Mouse (Mus musculus) adrenal gland, postnatal 25 days (tissue): ENCODE data around the gene Tcf15. TPM values are rescaled to one million over a fixed set of nuclear protein-coding genes. Genes with fewer than 3 reads are reported as not detected.

Source experiments
- DNase-seq: peaks from one replicate; pipeline ENCODE4 v3.0.0; 2021; ENCODE audit warnings: mixed read lengths
- long read RNA-seq: library from polyadenylated mRNA; stranded (forward); transcript quantifications from one replicate; pipeline ENCODE4 v2.0.0, GENCODE M21; 2021
- total RNA-seq: library from RNA; stranded (reverse); gene quantifications from 2 replicates; pipeline ENCODE4 v1.2.3, GENCODE M21; 2021

The Tcf15 gene
- 3.6 and 5.0 TPM in 2 replicates for total RNA-seq
- long read RNA-seq, transcript Tcf15-201 (2 exons, 980 nt) = major isoform, 8 of 10 reads
- long read RNA-seq, partial matches to known transcripts = 1 of 10 reads
- long read RNA-seq, other reads (novel, unspliced or antisense) = 1 of 10 reads

DNA sequence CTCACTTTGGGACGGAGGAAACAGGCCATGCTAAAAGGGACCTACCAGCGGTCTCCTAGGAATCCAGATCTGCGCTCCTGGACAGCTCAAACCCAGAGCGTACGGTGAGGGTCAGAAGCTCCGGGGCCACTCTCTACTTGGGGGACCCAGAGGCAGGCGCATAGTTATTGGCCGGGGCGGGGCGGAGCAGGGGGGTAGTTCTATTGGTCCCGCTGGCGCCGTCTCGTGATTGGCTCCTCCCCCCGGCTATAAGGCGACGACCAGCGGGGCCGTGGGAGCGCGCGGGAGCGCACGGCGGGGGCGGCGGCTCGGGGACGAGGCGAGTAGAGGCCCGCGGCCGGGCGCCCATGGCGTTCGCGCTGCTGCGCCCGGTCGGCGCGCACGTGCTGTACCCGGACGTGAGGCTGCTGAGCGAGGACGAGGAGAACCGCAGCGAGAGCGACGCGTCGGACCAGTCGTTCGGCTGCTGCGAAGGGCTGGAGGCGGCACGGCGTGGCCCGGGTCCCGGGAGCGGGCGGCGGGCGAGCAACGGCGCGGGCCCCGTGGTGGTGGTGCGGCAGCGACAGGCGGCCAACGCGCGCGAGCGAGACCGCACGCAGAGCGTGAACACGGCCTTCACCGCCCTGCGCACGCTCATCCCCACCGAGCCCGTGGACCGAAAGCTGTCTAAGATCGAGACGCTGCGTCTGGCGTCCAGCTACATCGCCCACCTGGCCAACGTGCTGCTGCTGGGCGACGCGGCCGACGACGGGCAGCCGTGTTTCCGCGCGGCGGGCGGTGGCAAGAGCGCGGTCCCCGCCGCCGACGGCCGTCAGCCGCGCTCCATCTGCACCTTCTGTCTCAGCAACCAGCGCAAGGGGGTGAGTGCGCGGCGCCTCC lies at the start of gene Tcf15:
Gene Tcf15 (plus strand): TSS at position 283 of the 879 bp plus-strand sequence.
- peak; percentile 79 for DNase-seq

DNA sequence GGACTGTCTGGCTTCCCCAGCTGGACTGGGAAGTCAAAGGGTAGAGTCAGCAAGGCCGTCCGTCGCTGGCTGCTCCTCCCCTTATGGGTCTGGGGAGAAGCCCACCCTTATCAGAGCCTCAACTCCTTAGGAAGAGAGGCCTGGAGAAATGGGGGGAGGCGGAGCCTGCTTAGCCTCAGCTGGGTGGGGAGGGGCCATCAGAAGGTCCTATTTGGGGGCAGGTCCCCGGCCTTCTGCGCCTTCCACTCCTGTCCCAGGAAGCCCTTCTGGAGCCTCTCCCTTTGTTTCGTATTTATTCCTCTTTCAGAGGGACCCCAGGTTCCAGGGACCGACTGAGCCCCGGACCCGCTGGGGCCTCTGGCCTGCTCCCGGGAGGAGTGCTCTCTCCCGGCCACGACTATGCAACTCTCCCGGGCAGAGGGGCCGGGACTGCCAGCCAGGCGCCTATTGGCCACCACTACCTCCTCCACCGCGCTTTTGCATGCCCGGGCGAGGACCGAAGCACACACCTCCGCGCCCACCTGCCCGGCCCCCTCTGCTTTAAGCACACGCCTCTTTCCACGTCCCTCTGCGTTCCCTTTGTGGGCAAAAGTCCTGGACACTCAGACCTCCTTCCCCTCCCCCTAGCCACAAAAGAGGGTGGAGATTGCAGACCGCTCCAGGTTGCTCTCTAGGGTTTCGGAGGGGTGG lies 48.4 kb upstream of the Tcf15 start:
- DNase-seq = no peak

DNA sequence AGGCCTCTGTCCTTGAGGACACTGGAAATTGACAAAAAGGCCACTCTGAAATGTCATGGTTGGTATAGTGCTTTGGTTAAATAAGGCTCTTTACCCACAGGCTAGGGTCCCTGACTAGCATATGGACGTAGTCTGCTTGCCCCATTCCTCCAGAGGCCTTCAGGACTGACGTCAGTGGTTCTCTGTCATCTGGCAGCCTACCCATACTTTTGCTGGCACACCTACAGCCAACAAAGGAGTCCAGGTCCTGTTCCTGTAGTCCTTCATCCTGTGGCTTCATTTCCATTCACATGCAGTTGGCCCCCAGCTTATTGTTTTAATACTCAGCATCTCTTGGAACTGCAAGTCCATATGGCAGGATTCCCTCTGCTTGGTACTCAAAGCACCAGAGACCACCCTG lies 46.4 kb upstream of the Tcf15 start:
- no peak for DNase-seq

DNA sequence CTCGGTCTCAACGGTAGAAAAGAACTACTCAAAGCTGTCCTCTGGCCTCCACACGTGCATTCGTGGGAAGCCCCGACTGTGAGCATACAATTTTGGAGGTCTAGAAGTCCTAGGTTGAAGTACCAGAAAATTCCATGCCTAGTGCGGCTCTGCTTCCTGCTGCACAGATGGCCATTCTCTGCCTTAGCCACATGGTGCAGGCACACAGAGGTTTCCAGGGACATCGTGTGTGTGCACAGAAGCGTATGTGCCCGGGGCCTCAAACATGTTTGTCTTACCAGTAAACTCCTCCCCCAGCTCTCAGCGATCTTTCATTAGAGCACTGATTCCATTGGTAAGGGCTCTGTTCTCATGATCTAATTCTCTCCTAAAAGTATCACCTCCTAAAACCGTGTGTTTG lies 45.4 kb upstream of the Tcf15 start:
- no peak for DNase-seq

DNA sequence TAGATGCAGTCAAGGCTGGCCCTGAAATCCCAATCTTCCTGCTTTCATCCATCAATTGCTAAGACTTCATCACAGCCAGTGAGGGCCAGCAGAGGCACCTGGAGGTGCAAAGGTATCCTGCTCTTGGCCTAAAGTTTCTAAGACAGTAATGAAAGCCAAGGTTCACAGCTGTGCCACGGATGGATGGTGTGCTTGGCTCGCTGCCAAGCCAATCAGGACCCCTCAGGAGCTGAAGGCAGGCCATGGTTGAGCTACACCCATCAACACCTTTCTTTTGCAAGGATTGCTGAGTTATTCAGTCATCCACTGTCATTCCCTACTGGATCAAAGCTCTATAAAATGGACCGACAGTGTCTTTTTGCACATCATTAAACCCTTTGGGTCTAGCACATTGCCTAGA lies 43.8 kb upstream of the Tcf15 start:
- no peak for DNase-seq

DNA sequence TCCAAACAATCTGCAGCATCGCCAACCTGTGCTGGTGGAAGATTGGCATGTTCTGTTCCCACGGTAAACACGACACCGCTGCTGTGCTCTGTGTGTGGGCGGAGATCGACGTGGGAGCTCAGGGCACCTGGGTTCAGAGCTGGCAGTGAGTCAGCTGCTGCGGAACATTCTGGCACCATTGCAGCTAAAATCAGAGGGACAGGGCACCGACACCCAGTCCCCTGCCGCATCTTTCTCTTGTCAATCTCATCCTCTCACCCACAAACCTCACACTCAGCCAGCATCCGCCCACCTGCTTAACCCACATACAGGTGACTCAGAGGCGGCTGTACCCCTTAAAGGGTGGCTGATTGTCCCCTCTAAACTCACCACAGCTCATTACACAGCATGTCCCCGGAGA lies 41.6 kb upstream of the Tcf15 start:
- DNase-seq = no peak

DNA sequence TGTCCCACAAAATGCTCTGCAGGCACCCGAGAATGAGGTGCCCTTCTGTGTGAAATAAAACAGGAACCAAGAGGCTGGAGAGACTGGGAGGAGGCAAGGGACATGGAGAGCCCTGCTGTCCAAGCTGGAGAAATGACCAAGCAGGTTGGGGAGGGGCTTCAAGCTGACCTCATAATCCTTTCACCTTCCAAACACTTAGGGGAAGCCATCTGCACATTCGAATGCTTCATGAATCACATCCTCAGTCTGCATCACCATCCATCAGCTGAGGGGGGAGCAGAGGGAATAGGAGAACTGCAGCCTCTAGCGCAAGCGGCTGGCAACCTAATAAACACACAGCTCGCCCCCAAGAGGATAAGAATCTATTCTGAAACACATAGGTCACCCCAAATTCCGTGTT lies 41.0 kb upstream of the Tcf15 start:
- DNase-seq = no peak

DNA sequence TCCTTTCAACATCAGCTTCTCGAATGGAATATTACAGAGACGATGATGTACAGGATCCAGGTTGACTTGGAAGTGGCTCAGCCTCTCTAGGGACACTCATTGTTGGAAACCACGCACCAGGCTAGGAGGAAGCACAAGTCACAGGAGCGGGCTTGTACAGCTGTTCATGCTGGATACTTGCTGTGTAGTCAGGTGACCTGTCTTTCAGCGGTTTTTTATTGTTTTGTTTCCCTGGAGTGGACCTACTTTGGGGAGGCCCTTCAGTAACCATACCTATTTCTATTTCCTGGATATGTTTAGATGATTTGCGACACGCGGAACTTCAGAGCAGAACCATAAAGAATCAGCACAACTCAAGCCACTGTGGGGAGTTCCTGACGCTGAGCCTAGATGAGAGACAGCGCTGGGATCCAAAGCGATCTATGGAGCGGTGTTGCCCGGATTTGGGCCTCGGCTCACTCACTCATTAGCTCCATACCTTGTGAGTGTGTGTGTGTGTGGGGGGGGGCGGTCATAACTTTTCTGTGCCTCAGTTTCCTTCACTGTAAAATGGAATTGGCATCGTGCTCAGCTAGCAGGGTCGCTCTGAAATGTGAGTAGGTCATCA lies 38.5 kb upstream of the Tcf15 start:
- no peak for DNase-seq

DNA sequence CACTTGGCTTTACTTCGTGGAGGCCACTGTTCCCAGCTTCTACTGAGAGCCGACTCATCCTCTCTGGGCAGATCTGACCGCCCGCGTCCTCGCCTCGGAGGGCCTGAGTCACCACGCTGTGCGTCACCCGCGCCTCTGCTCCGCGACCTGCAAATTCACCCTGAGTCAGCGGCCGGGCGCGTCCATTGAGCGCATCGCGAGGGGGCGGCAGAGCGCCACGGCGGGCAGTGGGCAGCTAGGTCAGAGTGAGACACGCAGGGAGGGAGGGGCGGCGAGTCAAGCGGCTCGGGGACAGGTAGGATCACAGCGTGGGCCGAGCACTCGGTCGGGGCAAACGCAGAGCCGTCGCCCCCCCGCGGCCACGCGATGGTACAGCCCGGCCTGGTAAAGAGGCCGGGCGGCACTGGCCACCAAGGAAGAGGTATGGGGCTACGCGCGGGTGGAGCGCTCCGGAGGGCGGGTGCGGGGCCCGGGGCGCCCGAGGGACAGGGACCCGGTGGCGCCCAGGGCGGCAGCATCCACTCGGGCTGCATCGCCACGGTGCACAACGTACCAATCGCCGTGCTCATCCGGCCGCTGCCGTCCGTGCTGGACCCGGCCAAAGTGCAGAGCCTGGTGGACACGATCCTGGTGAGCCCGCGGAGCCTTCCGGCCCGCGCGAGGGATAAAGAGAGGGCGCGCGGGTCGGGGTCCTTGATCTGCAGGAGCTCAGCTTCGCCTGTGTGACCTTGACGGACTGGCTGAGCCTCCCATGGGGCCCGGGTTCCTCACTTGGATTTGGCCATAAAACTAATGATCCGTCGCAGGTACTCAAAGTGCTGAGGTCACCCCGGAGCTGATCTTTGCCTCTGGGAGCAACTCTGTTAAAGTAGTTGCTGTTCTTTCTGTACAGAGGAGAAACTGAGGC lies 37.8 kb upstream of the Tcf15 start, which contains the start of gene Srxn1:
Gene Srxn1 (plus strand): TSS at position 199 of the 907 bp plus-strand sequence.
- peak; percentile 95 for DNase-seq

DNA sequence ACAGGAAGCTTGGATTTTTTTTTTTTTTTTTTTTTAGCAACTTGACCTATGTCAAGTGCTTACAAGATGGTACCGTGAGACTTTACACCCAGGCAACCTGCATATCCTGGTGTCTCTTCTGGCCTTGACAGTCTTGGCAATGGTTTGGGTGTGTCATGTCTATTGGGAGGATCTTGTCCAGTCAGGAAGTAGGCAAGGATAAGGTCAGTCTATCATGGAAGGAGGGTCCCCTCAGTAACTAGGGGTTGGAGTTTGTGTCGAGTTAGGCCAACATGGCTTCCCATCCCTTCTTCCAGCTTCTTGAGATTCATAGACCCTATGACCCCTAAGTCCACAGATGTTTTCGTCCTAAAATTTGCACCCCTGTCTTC lies 37.2 kb upstream of the Tcf15 start:
- DNase-seq = no peak

DNA sequence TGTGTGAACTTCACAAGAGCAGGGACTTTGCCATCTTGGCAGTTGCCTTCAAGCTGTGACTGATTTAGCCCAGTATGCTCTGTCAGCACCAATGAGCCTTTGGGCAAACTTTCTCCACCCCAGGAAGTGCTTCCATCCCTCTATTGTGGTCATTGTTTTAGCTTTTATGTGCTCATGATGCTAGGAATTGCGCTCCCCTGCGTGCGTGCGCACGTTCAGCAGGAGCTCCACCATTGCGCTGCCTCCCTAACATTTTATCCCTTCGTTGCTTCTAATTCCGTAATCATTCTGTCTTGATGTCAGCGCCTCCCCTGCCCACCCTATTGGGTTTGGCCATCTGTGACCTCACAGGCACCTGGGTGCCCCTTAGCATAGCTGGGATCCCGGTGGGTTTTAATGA lies 36.8 kb upstream of the Tcf15 start:
- DNase-seq = no peak

DNA sequence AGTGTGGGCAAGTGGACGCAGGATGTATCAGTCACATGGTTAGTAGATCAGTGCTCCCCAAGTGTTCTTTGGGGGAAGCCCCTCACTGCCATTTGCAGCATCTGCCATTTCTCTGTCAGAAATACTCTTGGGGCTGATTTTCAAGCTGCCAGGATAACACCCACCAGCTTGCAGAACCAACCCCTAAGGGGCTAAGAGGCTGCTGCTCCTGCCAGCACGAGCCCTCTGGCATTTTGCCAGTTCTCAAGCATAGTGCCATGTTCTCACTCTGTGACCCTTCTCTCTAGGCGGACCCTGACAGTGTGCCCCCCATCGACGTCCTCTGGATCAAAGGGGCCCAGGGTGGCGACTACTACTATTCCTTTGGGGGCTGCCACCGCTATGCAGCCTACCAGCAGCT lies 34.7 kb upstream of the Tcf15 start:
- DNase-seq = no peak

DNA sequence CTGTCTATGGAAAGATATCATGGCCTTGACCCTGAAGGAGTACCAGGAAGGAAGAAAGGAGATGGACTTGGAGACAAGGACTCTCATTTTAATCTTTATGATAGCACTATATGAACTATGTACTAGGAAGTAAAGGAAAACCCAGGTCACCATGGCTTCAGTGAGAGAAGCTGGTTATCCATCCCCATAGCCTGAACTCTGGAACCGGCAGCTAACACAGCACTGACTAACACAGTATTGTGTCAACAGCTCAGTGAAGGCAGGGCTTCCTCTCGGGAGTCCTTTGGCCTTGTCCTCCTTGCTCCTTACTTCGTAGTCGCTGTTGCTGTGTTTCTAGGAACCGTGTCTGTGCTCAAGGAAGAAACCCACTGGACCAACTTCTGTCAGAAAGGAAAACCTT lies 34.0 kb upstream of the Tcf15 start:
- no peak for DNase-seq

DNA sequence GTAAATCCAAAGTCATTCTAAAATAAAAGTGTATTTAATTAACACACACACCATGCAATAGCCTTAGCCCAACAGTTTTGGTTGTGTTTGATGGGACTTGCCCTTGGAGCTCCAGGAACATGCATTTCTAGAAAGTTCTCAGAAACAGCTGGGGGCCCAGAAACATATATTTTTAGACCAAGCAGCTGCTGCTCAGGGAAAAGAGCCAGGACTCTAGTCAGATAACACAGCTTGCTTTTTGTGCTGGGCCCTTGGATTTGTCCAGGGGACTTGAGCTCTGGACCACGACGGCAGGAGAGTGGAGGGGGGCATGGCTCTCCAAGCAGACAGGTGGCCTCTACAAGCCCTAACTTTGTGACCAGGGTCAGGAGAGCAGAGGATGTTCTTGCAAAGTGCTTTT lies 32.0 kb upstream of the Tcf15 start:
- DNase-seq = no peak

DNA sequence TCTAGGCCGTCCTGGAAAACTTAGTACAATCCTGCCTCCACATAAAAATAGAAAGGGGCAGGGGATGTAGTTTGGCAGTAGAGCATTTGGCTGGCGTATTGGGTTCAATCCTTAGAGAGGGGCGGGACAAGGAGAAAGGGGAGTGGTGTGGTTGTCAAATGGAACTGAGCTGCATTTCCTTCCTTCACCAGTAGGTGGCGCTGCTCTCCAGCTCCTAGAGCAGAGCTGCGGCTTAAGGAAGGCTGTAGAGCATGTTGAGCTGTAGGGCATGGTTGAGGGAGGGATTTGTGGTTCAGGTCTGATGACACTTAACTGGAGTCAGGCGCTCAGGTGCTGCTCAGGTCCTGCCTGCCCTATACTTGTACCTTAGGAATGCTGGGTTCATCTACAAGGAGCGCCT lies 31.4 kb upstream of the Tcf15 start:
- peak; percentile 89 for DNase-seq

DNA sequence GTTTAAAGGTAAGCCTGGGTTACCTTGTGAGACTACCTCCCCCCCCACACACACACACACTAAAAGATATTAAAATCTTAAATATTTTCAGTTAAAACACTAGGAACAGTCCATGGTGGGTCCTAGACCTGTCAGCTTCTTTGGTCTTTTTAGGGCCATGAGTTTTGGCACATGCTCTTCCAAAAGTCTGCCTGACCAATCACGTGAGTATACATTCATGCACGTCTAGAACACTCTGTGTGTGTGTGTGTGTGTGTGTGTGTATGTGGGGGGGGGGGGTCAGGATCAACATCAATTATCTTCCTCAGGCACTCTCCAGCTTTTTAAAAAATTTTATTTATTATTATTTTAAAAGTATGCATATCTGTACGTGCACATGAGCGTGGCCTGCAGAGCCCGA lies 30.9 kb upstream of the Tcf15 start:
- DNase-seq = no peak

DNA sequence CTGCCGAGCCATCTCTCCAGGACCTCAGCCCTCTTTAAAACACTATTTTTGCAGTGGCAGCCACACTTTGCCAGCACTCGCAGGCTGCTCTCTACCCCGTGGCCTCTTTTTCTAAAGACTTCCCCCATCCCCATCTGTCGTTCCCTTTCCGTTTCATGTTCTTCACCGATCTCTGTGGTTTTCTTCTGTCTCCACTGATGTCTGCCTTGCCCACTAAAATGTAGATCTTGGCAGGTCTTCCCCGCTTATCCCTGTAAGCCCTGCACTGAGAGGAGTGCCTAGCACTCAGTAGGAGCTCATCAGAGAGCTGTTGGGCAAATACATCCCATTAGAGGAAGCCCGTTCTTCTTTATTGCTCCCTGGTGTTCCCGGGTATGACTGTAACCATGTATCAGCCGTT lies 30.4 kb upstream of the Tcf15 start:
- no peak for DNase-seq

DNA sequence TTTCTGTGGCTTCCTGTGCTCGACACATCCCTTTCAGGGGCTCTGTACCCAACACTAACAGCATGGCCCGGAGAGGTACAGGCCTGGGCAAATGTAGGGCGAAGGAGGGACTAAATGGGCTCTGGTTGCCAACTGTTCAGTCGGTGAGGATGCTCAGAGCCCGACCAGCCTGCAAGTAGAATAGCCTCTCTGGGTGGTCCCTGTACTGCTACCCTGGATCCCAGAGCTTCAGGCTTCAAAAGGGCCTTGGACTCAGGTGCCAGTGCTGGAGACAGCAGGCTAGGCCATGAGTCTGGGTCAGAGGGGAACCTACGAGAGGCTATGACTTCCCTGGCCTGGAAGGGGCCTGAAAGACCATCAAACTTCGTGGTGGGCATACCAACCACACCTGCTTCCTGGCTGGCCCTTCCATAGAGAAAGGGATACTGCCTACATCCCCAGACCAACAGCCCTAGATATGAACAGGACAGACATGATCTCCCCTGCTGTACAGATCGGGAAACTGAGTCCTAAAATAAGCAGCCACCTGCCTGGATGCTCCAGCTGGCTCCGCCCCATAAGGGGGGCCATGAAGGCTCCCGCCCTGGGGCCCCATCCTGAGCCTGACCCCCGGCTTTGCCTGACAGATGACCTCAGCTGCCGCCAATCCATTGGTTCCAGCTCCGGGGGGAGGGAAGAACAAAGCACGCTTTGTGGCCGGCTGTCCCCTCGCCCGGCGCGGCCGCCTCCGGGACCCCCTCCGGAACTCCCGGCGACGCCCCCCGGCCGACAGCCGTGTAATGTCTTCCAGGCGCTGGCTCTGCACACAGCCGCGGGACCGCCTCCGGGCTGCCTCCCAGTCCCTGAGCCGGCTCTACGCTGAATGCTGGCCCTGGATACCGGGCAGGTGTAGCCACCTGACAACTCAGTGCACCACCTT lies 29.0 kb upstream of the Tcf15 start:
- DNase-seq = no peak

DNA sequence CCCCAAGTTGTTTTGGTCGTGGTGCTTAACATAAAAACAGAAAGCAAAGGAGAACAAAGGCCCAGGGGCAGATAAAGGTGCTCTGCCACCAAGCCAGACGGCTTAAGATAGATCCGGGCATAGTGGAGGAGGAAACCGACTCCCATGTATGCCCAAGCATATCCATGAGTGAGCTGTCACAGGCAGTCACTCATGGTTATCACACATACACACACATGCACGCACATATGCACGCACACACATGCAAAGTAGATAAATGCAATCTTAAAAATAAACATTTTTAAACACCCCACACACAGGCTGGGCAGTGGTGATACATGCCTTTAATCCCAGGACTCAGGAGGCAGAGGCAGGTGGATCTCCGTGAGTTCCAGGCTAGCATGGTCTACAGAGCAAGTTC lies 25.7 kb upstream of the Tcf15 start:
- no peak for DNase-seq

DNA sequence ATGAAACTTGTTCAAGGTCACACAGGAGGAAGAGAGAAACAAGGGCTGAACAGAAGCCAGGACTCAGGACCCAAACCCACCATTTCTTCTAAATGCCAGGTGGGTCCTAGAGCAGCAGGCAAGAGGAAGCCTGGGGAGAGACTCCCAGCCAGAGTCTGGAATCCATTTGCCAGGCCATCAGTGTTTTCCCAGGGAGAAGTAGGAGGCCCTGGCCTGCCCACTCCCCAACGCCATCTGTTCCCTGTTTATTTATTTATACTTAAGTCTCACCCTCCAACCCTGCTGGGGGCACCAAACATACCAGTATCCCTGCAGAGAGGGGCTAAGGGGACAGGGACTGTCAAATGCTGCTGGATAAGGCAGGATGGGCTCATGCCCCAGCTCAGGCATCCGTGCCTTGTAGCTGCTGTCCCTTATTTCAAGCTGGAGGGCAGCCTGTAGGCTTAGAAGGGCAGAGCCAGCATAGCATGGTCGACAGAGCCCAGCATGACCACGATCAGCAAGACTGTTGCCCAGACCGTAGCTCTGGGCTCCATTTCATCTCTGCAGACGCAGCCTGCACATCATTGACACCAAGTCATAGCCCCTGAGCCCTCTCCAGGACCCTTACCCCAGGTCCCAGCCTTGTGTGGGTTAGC lies 24.0 kb upstream of the Tcf15 start:
- DNase-seq = no peak
